22 mouse cellular contexts compared by ENCODE assay signal in genomic region chr14:73625469-73625868, GRCm38 (mm10). TPM values are rescaled to one million over a fixed set of nuclear protein-coding genes. Genes with fewer than 3 reads are reported as not detected.
DNase-seq lines count a peak whose midpoint lies in the region; ATAC-seq and TF ChIP-seq lines count a peak whose summit lies in the region.
"Had no signal": no experiment of that assay in that cellular context is flagged by ENCODE, and none has a peak within 500 bp of the region (broad histone marks: within the 10 kb centered on the region; RNA-seq: fewer than 3 reads in every experiment).

No protein-coding gene starts in this region.

- H3K4me3 ChIP-seq in intestine, postnatal 0 days (ENCODE audit: low read depth, low read length), result no peak overlapping the region
- no peak overlapping the region for H3K4me3 ChIP-seq in intestine, embryonic 16.5 days (ENCODE audit: low read length)
- H3K4me3 ChIP-seq in liver, embryonic 11.5 days (ENCODE audit: low read depth, low read length), result no peak overlapping the region
- H3K4me3 ChIP-seq in liver, embryonic 12.5 days, result no peak overlapping the region
- no peak overlapping the region for H3K4me3 ChIP-seq in cortical plate, adult 2 months (ENCODE audit: insufficient read depth, low read length)
- H3K4me3 ChIP-seq: forebrain, embryonic 13.5 days; hindbrain, embryonic 13.5 days; intestine, embryonic 15.5 days; midbrain, embryonic 12.5 days; myocyte had no signal

- H3K36me3 ChIP-seq in intestine, postnatal 0 days (ENCODE audit: control insufficient read depth, insufficient read depth), result no peaks in the 10 kb centered on the region
- no peaks in the 10 kb centered on the region for H3K36me3 ChIP-seq in intestine, embryonic 16.5 days (ENCODE audit: control insufficient read depth, insufficient read depth, low read length)
- no peaks in the 10 kb centered on the region for H3K36me3 ChIP-seq in liver, embryonic 11.5 days (ENCODE audit: control insufficient read depth, insufficient read depth, low read length)
- H3K36me3 ChIP-seq in liver, embryonic 12.5 days, result no peaks in the 10 kb centered on the region
- H3K36me3 ChIP-seq: hindbrain, embryonic 13.5 days; intestine, embryonic 15.5 days; midbrain, embryonic 12.5 days had no signal

- ATAC-seq in intestine, postnatal 0 days, result no peak
- no peak for ATAC-seq in intestine, embryonic 16.5 days
- no peak for ATAC-seq in liver, embryonic 11.5 days (replicated peaks; ENCODE audit: low FRiP score)
- no peak for ATAC-seq in liver, embryonic 12.5 days
- ATAC-seq: activated CD4-positive, CD25-positive, alpha-beta regulatory T cell, adult 4 months; forebrain, embryonic 13.5 days; intestine, embryonic 15.5 days had no signal

- no peak overlapping the region for H3K27ac ChIP-seq in intestine, postnatal 0 days (ENCODE audit: low read depth, low read length)
- H3K27ac ChIP-seq in intestine, embryonic 16.5 days (ENCODE audit: low read length), result no peak overlapping the region
- H3K27ac ChIP-seq in liver, embryonic 11.5 days (ENCODE audit: low read depth, low read length), result no peak overlapping the region
- H3K27ac ChIP-seq in liver, embryonic 12.5 days, result no peak overlapping the region
- no peak overlapping the region for H3K27ac ChIP-seq in cortical plate, adult 2 months (ENCODE audit: insufficient read depth, low read length)
- H3K27ac ChIP-seq: forebrain, embryonic 13.5 days; hindbrain, embryonic 13.5 days; intestine, embryonic 15.5 days; midbrain, embryonic 12.5 days had no signal

- H3K27me3 ChIP-seq in intestine, postnatal 0 days (replicated peaks; ENCODE audit: control insufficient read depth, insufficient read depth, low read length), result no peaks in the 10 kb centered on the region
- no peaks in the 10 kb centered on the region for H3K27me3 ChIP-seq in intestine, embryonic 16.5 days (replicated peaks; ENCODE audit: control insufficient read depth, insufficient read depth, low read length)
- no peaks in the 10 kb centered on the region for H3K27me3 ChIP-seq in liver, embryonic 11.5 days (replicated peaks; ENCODE audit: control insufficient read depth, insufficient read depth, low read length)
- no peaks in the 10 kb centered on the region for H3K27me3 ChIP-seq in liver, embryonic 12.5 days (replicated peaks)
- H3K27me3 ChIP-seq: forebrain, embryonic 13.5 days; hindbrain, embryonic 13.5 days; intestine, embryonic 15.5 days; midbrain, embryonic 12.5 days had no signal

- peak; percentile 19 for DNase-seq in liver, embryonic 11.5 days (ENCODE audit: low spot score)
- DNase-seq in ES-CJ7 (ENCODE audit: low read depth, low spot score), result peak; percentile 7
- no peak for DNase-seq in embryo, embryonic 10.5 days (ENCODE audit: low spot score)
- DNase-seq in cerebellum, adult 9-11 months, result no peak
- DNase-seq: adrenal gland, postnatal 14 days; cerebellum, adult 9-10 months; lung, adult 18-20 months; retina, postnatal 1 day; right cerebral cortex, postnatal 4 days; thymus, postnatal 4 days had no signal

- no peak overlapping the region for H3K9ac ChIP-seq in intestine, postnatal 0 days (ENCODE audit: low read depth, low read length)
- H3K9ac ChIP-seq in intestine, embryonic 16.5 days (ENCODE audit: low read depth, low read length), result no peak overlapping the region
- H3K9ac ChIP-seq in liver, embryonic 11.5 days (ENCODE audit: low read depth, low read length), result no peak overlapping the region
- no peak overlapping the region for H3K9ac ChIP-seq in liver, embryonic 12.5 days
- H3K9ac ChIP-seq: forebrain, embryonic 13.5 days; hindbrain, embryonic 13.5 days; intestine, embryonic 15.5 days; midbrain, embryonic 12.5 days had no signal

- no peaks in the 10 kb centered on the region for H3K4me1 ChIP-seq in intestine, postnatal 0 days (replicated peaks; ENCODE audit: control insufficient read depth, insufficient read depth, low read length)
- no peaks in the 10 kb centered on the region for H3K4me1 ChIP-seq in intestine, embryonic 16.5 days (ENCODE audit: control insufficient read depth, insufficient read depth, low read length)
- no peaks in the 10 kb centered on the region for H3K4me1 ChIP-seq in liver, embryonic 11.5 days (replicated peaks; ENCODE audit: control insufficient read depth, insufficient read depth, low read length)
- no peaks in the 10 kb centered on the region for H3K4me1 ChIP-seq in liver, embryonic 12.5 days
- no peaks in the 10 kb centered on the region for H3K4me1 ChIP-seq in cortical plate, adult 2 months (ENCODE audit: control insufficient read depth, insufficient read depth, low read length)
- H3K4me1 ChIP-seq: forebrain, embryonic 13.5 days; hindbrain, embryonic 13.5 days; intestine, embryonic 15.5 days; midbrain, embryonic 12.5 days had no signal

- no peaks in the 10 kb centered on the region for H3K9me3 ChIP-seq in intestine, postnatal 0 days (ENCODE audit: control insufficient read depth)
- H3K9me3 ChIP-seq in intestine, embryonic 16.5 days (ENCODE audit: control insufficient read depth, low read length), result no peaks in the 10 kb centered on the region
- H3K9me3 ChIP-seq in liver, embryonic 11.5 days (ENCODE audit: control insufficient read depth, low read length), result no peaks in the 10 kb centered on the region
- 0 out of 2 replicates have a peak, but pooled peaks cover 2% of the 10 kb centered on the region for H3K9me3 ChIP-seq in liver, embryonic 12.5 days (replicated peaks)
- H3K9me3 ChIP-seq: forebrain, embryonic 13.5 days; hindbrain, embryonic 13.5 days; intestine, embryonic 15.5 days; midbrain, embryonic 12.5 days had no signal

- TF ChIP-seq POLR2A in cortical plate, adult 2 months (IDR thresholded peaks at IDR 0.05; ENCODE audit: extremely low read depth, insufficient read depth, low read length), result no peak

- WGBS in intestine, postnatal 0 days, result 75% methylated on average over 3 of the region's 3 CpGs
- 60% methylated on average over 3 of the region's 3 CpGs for WGBS in intestine, embryonic 16.5 days
- 70% methylated on average over 3 of the region's 3 CpGs for WGBS in liver, embryonic 11.5 days
- WGBS in liver, embryonic 12.5 days (ENCODE audit: insufficient replicate concordance), result 50% methylated on average over 3 of the region's 3 CpGs

- TF ChIP-seq CTCF in intestine, postnatal 0 days (IDR thresholded peaks at IDR 0.05; ENCODE audit: low read depth), result peak; percentile 57
- peak; percentile 34; the same call in 1 of the 2 replicates for TF ChIP-seq CTCF in cortical plate, adult 2 months (IDR thresholded peaks at IDR 0.05; ENCODE audit: extremely low read depth, insufficient read depth, low read length)

- H3K4me2 ChIP-seq in intestine, postnatal 0 days (replicated peaks; ENCODE audit: low read depth), result no peak overlapping the region
- no peak overlapping the region for H3K4me2 ChIP-seq in intestine, embryonic 16.5 days (ENCODE audit: low read depth, low read length)
- no peak overlapping the region for H3K4me2 ChIP-seq in liver, embryonic 11.5 days
- no peak overlapping the region for H3K4me2 ChIP-seq in liver, embryonic 12.5 days
- H3K4me2 ChIP-seq: forebrain, embryonic 13.5 days; hindbrain, embryonic 13.5 days; intestine, embryonic 15.5 days; midbrain, embryonic 12.5 days had no signal

RNA-seq across cellular contexts. Expression of gene Gm21750, which starts 35.6 kb away (rescaled TPM):
- polyA plus RNA-seq in intestine, postnatal 0 days (2015; fragmentation: Nextera tagmentation; extraction: Ambion mirVana), result not detected in 2 replicates
- not detected in 2 replicates for polyA plus RNA-seq in intestine, embryonic 16.5 days (2015; fragmentation: Nextera tagmentation; extraction: Ambion mirVana)
- polyA plus RNA-seq in liver, embryonic 11.5 days (2014; fragmentation: Nextera tagmentation; extraction: Ambion mirVana), result not detected in 2 replicates
- polyA plus RNA-seq in liver, embryonic 12.5 days (2016; fragmentation: Nextera tagmentation; extraction: Ambion mirVana), result not detected in 2 replicates
- polyA plus RNA-seq in cortical plate, adult 2 months (2012; rRNA removed), result not detected in 2 replicates
- polyA plus RNA-seq: activated CD4-positive, CD25-positive, alpha-beta regulatory T cell, adult 4 months; forebrain, embryonic 13.5 days; heart, embryonic 16.5 days; hindbrain, embryonic 13.5 days; intestine, embryonic 15.5 days; limb, embryonic 11.5 days; midbrain, embryonic 12.5 days; myocyte had no signal

Comparison
In these comparisons a context has a peak if more than half of its experiments do, and no peak if none do; other contexts are left out.
1. DNase-seq: peak in liver, embryonic 11.5 days (single experiment) and ES-CJ7 (single experiment); none in embryo, embryonic 10.5 days (single experiment) and cerebellum, adult 9-11 months (single experiment).